Mouse (Mus musculus): ENCODE measurements around the gene Dis3. TPM values are rescaled to one million over a fixed set of nuclear protein-coding genes. Genes with fewer than 3 reads are reported as not detected.
A peak's percentile ranks its signal among the peaks of the same experiment; 100 is the strongest.

Dis3 gene
- total and polyA plus RNA-seq, 2 experiments from 2014 or later = 19.6 to 23.1 TPM

DNA sequence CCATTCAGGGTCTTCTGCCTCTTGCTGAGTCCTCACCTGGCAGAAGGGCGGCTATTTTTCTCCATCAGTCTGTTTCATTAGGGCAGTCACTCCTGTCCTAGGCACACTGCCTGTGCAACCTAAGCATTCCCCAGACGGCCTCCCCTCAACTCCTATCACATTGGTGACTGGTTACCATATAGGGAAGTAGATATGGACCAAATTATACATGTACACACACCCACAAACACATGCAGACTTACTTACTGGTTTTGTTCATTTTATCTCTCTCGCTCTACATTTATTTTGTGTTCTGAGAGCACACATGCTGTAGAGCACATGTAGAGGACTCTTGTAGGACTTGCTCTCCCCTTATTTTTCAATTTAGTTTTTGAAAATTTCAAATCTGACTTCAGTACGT is 3.5 kb upstream of the Dis3 start:
- H3K4me1 ChIP-seq (ENCODE audit: insufficient read depth, low read length) = 0 out of 2 replicates have a peak, but pooled peaks cover 6% of the 10 kb centered on the region
- 94% methylated on average over 4 of the region's 4 CpGs for WGBS
- no peaks in the 10 kb centered on the region for H3K27me3 ChIP-seq (ENCODE audit: insufficient read depth, low read length)
- no peak for TF ChIP-seq CTCF (IDR thresholded peaks at IDR 0.05)
- H3K4me3 ChIP-seq (ENCODE audit: low read depth, low read length) = no peak overlapping the region
- DNase-seq (ENCODE audit: low spot score) (no peak), ATAC-seq (ENCODE audit: low FRiP score) (no peak)
- H3K9me3 ChIP-seq (ENCODE audit: low read length) = no peaks in the 10 kb centered on the region
- H3K27ac ChIP-seq (ENCODE audit: low read depth, low read length) = no peak overlapping the region
- H3K4me2 ChIP-seq (ENCODE audit: low read depth, low read length, poor library complexity, severe bottlenecking) = no peak overlapping the region
- no peak overlapping the region for H3K9ac ChIP-seq (replicated peaks; ENCODE audit: low read length, poor library complexity, severe bottlenecking)
- H3K36me3 ChIP-seq (ENCODE audit: insufficient read depth, low read length) = peaks cover 18% of the 10 kb centered on the region; the same call in 1 of the 2 replicates

DNA sequence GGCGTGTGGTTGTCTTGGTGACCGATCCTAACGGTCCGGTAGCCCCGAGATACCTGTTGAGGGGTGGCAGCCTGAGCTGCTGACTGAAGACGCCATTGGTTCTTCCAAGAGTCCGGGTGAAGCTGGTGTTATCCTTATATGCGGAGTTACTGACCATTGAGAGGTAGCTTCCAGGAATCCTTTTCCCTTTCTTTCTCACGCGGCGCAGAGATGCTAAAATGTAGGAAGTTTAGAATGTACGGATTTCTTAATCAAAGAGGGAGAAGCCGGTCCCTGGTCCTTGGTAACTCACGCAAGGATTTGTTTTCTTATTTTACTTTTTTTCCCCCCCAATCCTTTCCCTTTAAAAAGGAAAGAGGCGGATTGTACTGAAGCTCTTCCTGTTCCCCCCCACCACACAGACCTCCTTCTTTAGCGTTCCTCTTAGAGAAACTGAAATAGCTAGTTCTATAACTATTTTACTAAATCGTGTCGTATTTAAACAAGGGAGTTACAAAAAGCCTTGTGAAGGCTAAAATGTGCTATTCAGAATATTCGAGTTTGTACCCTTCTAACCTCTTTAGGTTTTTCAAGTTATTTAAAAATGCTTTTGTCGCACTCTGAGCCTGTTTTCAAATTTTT is 507 bp upstream of the Dis3 start:
- TF ChIP-seq CTCF (IDR thresholded peaks at IDR 0.05) = no peak
- Histone ChIP-seq H3K27me3 (ENCODE audit: insufficient read depth, low read length) (no peaks in the 10 kb centered on the region), H3K27ac (ENCODE audit: low read depth, low read length) (no peak overlapping the region), H3K9me3 (ENCODE audit: low read length) (no peaks in the 10 kb centered on the region), H3K4me2 (ENCODE audit: low read depth, low read length, poor library complexity, severe bottlenecking) (peak overlapping the region; percentile 46), H3K9ac (replicated peaks; ENCODE audit: low read length, poor library complexity, severe bottlenecking) (peak overlapping the region; percentile 91), H3K36me3 (ENCODE audit: insufficient read depth, low read length) (peaks cover 25% of the 10 kb centered on the region), H3K4me1 (ENCODE audit: insufficient read depth, low read length) (0 out of 2 replicates have a peak, but pooled peaks cover 6% of the 10 kb centered on the region), H3K4me3 (ENCODE audit: low read depth, low read length) (peak overlapping the region; percentile 92)
- DNase-seq (ENCODE audit: low spot score) (peak; percentile 15), ATAC-seq (ENCODE audit: low FRiP score) (no peak; the same call in 1 of the 2 replicates)
- WGBS = 8% methylated on average over 20 of the region's 20 CpGs

DNA sequence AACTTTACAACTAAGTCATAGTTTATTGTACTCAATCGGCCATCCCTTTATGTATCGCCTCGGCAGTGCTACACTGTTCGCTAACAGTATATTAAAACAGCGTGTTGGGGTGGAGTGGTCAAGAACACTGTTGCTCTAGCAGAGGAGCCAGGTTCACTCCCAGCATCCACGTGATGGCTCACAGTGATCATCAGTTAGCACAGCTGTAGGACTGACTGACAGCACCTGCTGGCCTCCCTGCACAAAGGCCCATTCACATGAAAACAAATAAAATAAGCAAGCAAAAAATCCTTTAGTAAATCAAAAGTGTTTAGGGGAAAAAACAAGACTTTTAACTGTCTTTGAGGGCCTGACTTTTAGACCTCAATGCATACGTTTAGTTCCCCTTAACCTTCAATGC is 10.6 kb downstream of the Dis3 start:
- H3K9ac ChIP-seq (replicated peaks; ENCODE audit: low read length, poor library complexity, severe bottlenecking) = no peak overlapping the region
- ATAC-seq (ENCODE audit: low FRiP score) (no peak), DNase-seq (ENCODE audit: low spot score) (no peak)
- H3K4me2 ChIP-seq (ENCODE audit: low read depth, low read length, poor library complexity, severe bottlenecking) = no peak overlapping the region
- WGBS = 93% methylated on average over 7 of the region's 7 CpGs
- H3K36me3 ChIP-seq (ENCODE audit: insufficient read depth, low read length) = peaks cover 47% of the 10 kb centered on the region
- H3K4me3 ChIP-seq (ENCODE audit: low read depth, low read length) = no peak overlapping the region
- H3K4me1 ChIP-seq (ENCODE audit: insufficient read depth, low read length) = no peaks in the 10 kb centered on the region
- H3K27ac ChIP-seq (ENCODE audit: low read depth, low read length) = no peak overlapping the region
- no peaks in the 10 kb centered on the region for H3K27me3 ChIP-seq (ENCODE audit: insufficient read depth, low read length)
- no peak for TF ChIP-seq CTCF (IDR thresholded peaks at IDR 0.05)
- no peaks in the 10 kb centered on the region for H3K9me3 ChIP-seq (ENCODE audit: low read length)

DNA sequence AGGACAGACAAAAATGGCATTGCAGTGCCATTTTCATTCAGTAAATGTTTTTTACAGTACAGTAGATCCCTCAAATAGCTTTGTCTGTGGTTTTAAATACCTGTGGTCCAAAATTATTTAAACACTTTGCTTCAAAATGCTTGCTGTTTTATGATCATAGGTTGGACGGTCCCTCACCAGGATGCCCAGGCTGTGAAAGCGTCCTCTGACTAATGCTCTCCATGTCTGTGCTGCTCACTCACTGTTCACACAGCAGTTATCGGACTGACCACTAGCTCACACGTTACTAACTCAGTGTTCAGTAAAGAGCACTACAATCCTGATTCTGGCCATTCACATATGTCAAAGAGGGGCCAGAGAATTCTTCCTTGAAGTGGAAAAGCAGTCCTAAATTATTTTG is 28.4 kb downstream of the Dis3 start:
- DNase-seq (ENCODE audit: low spot score) = no peak
- H3K4me3 ChIP-seq (ENCODE audit: low read depth, low read length) = no peak overlapping the region
- no peaks in the 10 kb centered on the region for H3K27me3 ChIP-seq (ENCODE audit: insufficient read depth, low read length)
- no peak overlapping the region for H3K27ac ChIP-seq (ENCODE audit: low read depth, low read length)
- 90% methylated on average over 4 of the region's 4 CpGs for WGBS
- no peak for TF ChIP-seq CTCF (IDR thresholded peaks at IDR 0.05)
- no peak for ATAC-seq (ENCODE audit: low FRiP score)
- H3K4me1 ChIP-seq (ENCODE audit: insufficient read depth, low read length) = no peaks in the 10 kb centered on the region
- peaks cover 6% of the 10 kb centered on the region for H3K36me3 ChIP-seq (ENCODE audit: insufficient read depth, low read length)
- H3K4me2 ChIP-seq (ENCODE audit: low read depth, low read length, poor library complexity, severe bottlenecking) = no peak overlapping the region
- H3K9me3 ChIP-seq (ENCODE audit: low read length) = no peaks in the 10 kb centered on the region
- no peak overlapping the region for H3K9ac ChIP-seq (replicated peaks; ENCODE audit: low read length, poor library complexity, severe bottlenecking)

DNA sequence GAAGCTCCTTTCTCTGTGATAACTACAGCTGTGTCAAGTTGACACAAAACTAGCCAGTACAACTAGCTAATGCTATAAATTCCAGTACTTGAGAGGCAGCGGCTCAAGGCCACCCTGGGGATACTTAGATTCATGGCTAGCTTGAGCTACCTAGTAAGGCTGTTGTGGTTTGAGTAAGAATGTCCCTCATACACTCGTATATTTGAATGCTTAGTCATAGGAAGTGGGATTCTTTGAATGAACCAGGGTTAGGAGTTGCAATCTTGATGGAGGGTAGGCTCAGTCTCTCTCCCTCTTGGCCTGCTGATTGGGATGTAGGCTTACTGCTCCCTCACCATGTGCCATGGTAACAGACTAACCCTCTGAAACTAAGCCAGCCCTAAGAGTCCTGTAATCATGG is 36.5 kb downstream of the Dis3 start:
- Histone ChIP-seq H3K4me3 (ENCODE audit: low read depth, low read length) (no peak overlapping the region), H3K27ac (ENCODE audit: low read depth, low read length) (no peak overlapping the region), H3K9me3 (ENCODE audit: low read length) (no peaks in the 10 kb centered on the region), H3K4me1 (ENCODE audit: insufficient read depth, low read length) (no peaks in the 10 kb centered on the region), H3K27me3 (ENCODE audit: insufficient read depth, low read length) (no peaks in the 10 kb centered on the region), H3K9ac (replicated peaks; ENCODE audit: low read length, poor library complexity, severe bottlenecking) (no peak overlapping the region), H3K4me2 (ENCODE audit: low read depth, low read length, poor library complexity, severe bottlenecking) (no peak overlapping the region), H3K36me3 (ENCODE audit: insufficient read depth, low read length) (no peaks in the 10 kb centered on the region)
- ATAC-seq (ENCODE audit: low FRiP score) (no peak), DNase-seq (ENCODE audit: low spot score) (no peak)
- 96% methylated on average over 2 of the region's 2 CpGs for WGBS
- no peak for TF ChIP-seq CTCF (IDR thresholded peaks at IDR 0.05)

DNA sequence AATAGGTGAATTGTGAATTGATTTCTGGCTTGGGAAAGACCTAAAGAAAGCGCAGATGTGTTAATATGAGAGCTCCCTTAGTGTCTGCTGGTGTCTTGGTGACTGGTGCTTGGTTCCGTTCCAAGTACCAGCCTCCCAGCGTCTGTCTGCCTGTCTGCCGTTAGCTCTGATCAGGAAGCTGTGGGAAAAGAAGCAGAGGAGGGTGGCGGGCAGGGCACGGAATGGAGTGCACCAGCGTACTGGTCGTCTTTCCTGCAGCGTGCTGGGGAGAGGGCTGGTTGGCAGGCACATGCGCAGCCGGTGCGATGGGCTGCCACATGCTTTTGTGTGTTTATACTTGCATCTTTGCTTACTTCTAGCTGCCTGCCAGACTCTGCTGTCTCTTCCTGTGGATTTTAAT is 39.0 kb downstream of the Dis3 start:
- H3K9ac ChIP-seq (replicated peaks; ENCODE audit: low read length, poor library complexity, severe bottlenecking) = no peak overlapping the region

More for the DNA sequence above, 39.0 kb downstream of the Dis3 start:
- TF ChIP-seq CTCF (IDR thresholded peaks at IDR 0.05) = no peak
- Histone ChIP-seq H3K4me3 (ENCODE audit: low read depth, low read length) (no peak overlapping the region), H3K4me1 (ENCODE audit: insufficient read depth, low read length) (no peaks in the 10 kb centered on the region), H3K27ac (ENCODE audit: low read depth, low read length) (no peak overlapping the region), H3K27me3 (ENCODE audit: insufficient read depth, low read length) (no peaks in the 10 kb centered on the region), H3K9me3 (ENCODE audit: low read length) (no peaks in the 10 kb centered on the region), H3K36me3 (ENCODE audit: insufficient read depth, low read length) (no peaks in the 10 kb centered on the region), H3K4me2 (ENCODE audit: low read depth, low read length, poor library complexity, severe bottlenecking) (no peak overlapping the region)
- DNase-seq (ENCODE audit: low spot score) (peak; percentile 9), ATAC-seq (ENCODE audit: low FRiP score) (no peak)
- 91% methylated on average over 12 of the region's 12 CpGs for WGBS

All from midbrain, postnatal 0 days (tissue).